Mouse (Mus musculus): Measurements from ENCODE around the gene Nat10.

- TF ChIP-seq CTCF (IDR thresholded peaks at IDR 0.05; ENCODE audit: low read depth), result peak; percentile 39
- 0 out of 2 replicates have a peak, but pooled peaks have one; percentile 2 for TF ChIP-seq EP300 (IDR thresholded peaks at IDR 0.05; ENCODE audit: low read depth)
Measured at GRCm38 (mm10) chr2:103796861-103797466, 35.9 kb upstream of the Nat10 start.
